Mouse (Mus musculus) forebrain, embryonic 14.5 days (tissue): Measurements from ENCODE around the gene Pofut1. TPM values are rescaled to one million over a fixed set of nuclear protein-coding genes. Genes with fewer than 3 reads are reported as not detected.

Source experiments
- ATAC-seq: fragments of 200-750 bp; cut with Nextera tagmentation; 2 replicates; pipeline ENCODE4 v1.8.0; 2017; ENCODE audit warnings: mild to moderate bottlenecking, moderate library complexity
- DNase-seq: peaks from one replicate; pipeline ENCODE4 v3.0.0-alpha.2; 2015; ENCODE audit warnings: low spot score
- H3K27ac ChIP-seq: fragments of 300-500 bp; sonication (generic); 2 replicates; pipeline ENCODE4 v1.5.1; 2014; ENCODE audit warnings: low read depth, mild to moderate bottlenecking, control low read depth, low read length, moderate library complexity
- H3K27me3 ChIP-seq: fragments of 300-500 bp; sonication (generic); replicated peaks from 2 replicates; pipeline ENCODE4 v1.6.1; 2014; ENCODE audit warnings: low read length, control low read depth, mixed read lengths; ENCODE audit not compliant: control insufficient read depth, insufficient read depth
- H3K36me3 ChIP-seq: fragments of 300-500 bp; sonication (generic); 2 replicates; pipeline ENCODE4 v1.6.1; 2014; ENCODE audit warnings: low read length, control low read depth; ENCODE audit not compliant: control insufficient read depth, insufficient read depth
- H3K4me1 ChIP-seq: fragments of 300-500 bp; sonication (generic); 2 replicates; pipeline ENCODE4 v1.6.1; 2014; ENCODE audit warnings: antibody characterized with exemption, low read length, control low read depth; ENCODE audit not compliant: control insufficient read depth, insufficient read depth
- H3K4me2 ChIP-seq: fragments of 300-500 bp; sonication (generic); 2 replicates; pipeline ENCODE4 v1.6.1; 2014; ENCODE audit warnings: mild to moderate bottlenecking, control low read depth, low read length
- H3K4me3 ChIP-seq: fragments of 300-500 bp; sonication (generic); 2 replicates; pipeline ENCODE4 v1.5.1; 2014; ENCODE audit warnings: low read depth, low read length, control low read depth
- H3K9ac ChIP-seq: fragments of 300-500 bp; sonication (generic); 2 replicates; pipeline ENCODE4 v1.6.1; 2014; ENCODE audit warnings: mild to moderate bottlenecking, low read length, control low read depth, moderate library complexity
- H3K9me3 ChIP-seq: fragments of 300-500 bp; sonication (generic); replicated peaks from 2 replicates; pipeline ENCODE4 v1.6.1; 2016; ENCODE audit warnings: low read length, control low read depth, mixed read lengths; ENCODE audit not compliant: control insufficient read depth
- WGBS: fragments of 180-500 bp; shearing (Covaris S2); extraction: QIAGEN DNeasy Blood & Tissue Kit; methylation state at CpG from one replicate; pipeline ENCODE4 v1.1.7; 2014; 5-methylcytosine and 5-hydroxymethylcytosine counted together
- polyA plus RNA-seq: library from polyadenylated mRNA; unstranded; fragments of >200 nt; fragmentation: Nextera tagmentation; extraction: Ambion mirVana; gene quantifications from 2 replicates; pipeline ENCODE4 v1.2.1, GENCODE M21; 2014

The Pofut1 gene
- polyA plus RNA-seq, 1 experiment from 2014 or later = 4.0 TPM

DNA sequence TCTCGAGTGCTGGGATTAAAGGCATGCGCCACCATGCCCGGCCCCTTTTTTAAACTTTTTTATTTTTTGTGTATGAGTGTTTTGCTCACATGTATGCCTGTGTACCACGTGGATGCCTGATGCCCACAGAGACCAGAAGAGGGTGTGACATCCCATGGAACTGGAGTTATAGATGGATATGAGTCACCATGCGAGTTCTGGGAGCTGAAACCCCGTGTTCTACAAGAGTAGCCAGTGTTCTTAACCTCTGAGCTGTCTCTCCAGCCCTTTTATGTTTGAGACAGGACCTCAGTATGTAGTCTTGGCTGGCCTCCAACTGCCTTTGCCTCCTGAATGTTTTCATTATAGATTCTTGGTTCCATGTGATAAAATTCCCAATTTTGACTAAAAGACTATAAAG, 68.9 kb downstream of the Pofut1 start:
- Histone ChIP-seq H3K9ac (no peak overlapping the region), H3K36me3 (no peaks in the 10 kb centered on the region), H3K27ac (no peak overlapping the region), H3K9me3 (no peaks in the 10 kb centered on the region), H3K4me2 (no peak overlapping the region), H3K4me1 (no peaks in the 10 kb centered on the region), H3K27me3 (no peaks in the 10 kb centered on the region), H3K4me3 (no peak overlapping the region)
- DNase-seq (no peak), ATAC-seq (no peak)
- 72% methylated on average over 6 of the region's 6 CpGs for WGBS

- 86% methylated on average over 9 of the region's 9 CpGs for WGBS
These were observed 71.6 kb downstream of the Pofut1 start for GRCm38 (mm10) chr2:153312884-153313283.

GRCm38 (mm10) chr2:153318408-153318807, 77.1 kb downstream of the Pofut1 start:
- Histone ChIP-seq H3K4me2 (no peak overlapping the region), H3K4me1 (no peaks in the 10 kb centered on the region), H3K27ac (no peak overlapping the region), H3K9me3 (no peaks in the 10 kb centered on the region), H3K27me3 (no peaks in the 10 kb centered on the region), H3K36me3 (peaks cover 53% of the 10 kb centered on the region), H3K4me3 (no peak overlapping the region), H3K9ac (no peak overlapping the region)
- WGBS = 95% methylated on average over 4 of the region's 4 CpGs
- DNase-seq (no peak), ATAC-seq (no peak)

More at GRCm38 (mm10) chr2:153312884-153313283, 71.6 kb downstream of the Pofut1 start:
- H3K9ac ChIP-seq = no peak overlapping the region
- ATAC-seq = no peak
- H3K9me3 ChIP-seq = no peaks in the 10 kb centered on the region
- no peak overlapping the region for H3K4me2 ChIP-seq
- no peaks in the 10 kb centered on the region for H3K4me1 ChIP-seq
- peaks cover 13% of the 10 kb centered on the region for H3K36me3 ChIP-seq
- H3K27ac ChIP-seq = no peak overlapping the region
- no peaks in the 10 kb centered on the region for H3K27me3 ChIP-seq
- H3K4me3 ChIP-seq = no peak overlapping the region
- no peak for DNase-seq

- Histone ChIP-seq H3K4me2 (no peak overlapping the region), H3K9me3 (no peaks in the 10 kb centered on the region), H3K27ac (no peak overlapping the region), H3K36me3 (peaks cover 61% of the 10 kb centered on the region), H3K4me1 (no peaks in the 10 kb centered on the region), H3K4me3 (no peak overlapping the region), H3K27me3 (no peaks in the 10 kb centered on the region), H3K9ac (no peak overlapping the region)
- DNase-seq (no peak), ATAC-seq (no peak)
- WGBS = 86% methylated on average over 8 of the region's 8 CpGs
These were observed 77.8 kb downstream of the Pofut1 start for GRCm38 (mm10) chr2:153319036-153319643.

Other genes with a start within 250 kb of the Pofut1 start
- gene Pdrg1, start 226.1 kb upstream of the Pofut1 start, polyA plus RNA-seq = 108 and 118 TPM in 2 replicates
- 0.87 and 1.0 TPM in 2 replicates for gene Xkr7, start 209.7 kb upstream of the Pofut1 start, polyA plus RNA-seq
- 0.77 and 1.1 TPM in 2 replicates for gene Ccm2l, start 175.6 kb upstream of the Pofut1 start, polyA plus RNA-seq
- gene Hck, start 133.1 kb upstream of the Pofut1 start, polyA plus RNA-seq = 1.2 and 1.9 TPM in 2 replicates
- 54.5 and 69.8 TPM in 2 replicates for gene Tm9sf4, start 80.2 kb upstream of the Pofut1 start, polyA plus RNA-seq
- 23.5 and 27.6 TPM in 2 replicates for gene Tspyl3, start 16.1 kb upstream of the Pofut1 start, polyA plus RNA-seq
- 9.0 and 9.2 TPM in 2 replicates for gene Plagl2, start 107 bp upstream of the Pofut1 start, polyA plus RNA-seq
- 14.2 and 15.8 TPM in 2 replicates for gene Kif3b, start 49.9 kb downstream of the Pofut1 start, polyA plus RNA-seq
- 13.6 and 13.7 TPM in 2 replicates for gene Asxl1, start 104.3 kb downstream of the Pofut1 start, polyA plus RNA-seq